Mouse (Mus musculus): ENCODE data around the gene Cdkn2aipnl.

Gene Cdkn2aipnl

DNA sequence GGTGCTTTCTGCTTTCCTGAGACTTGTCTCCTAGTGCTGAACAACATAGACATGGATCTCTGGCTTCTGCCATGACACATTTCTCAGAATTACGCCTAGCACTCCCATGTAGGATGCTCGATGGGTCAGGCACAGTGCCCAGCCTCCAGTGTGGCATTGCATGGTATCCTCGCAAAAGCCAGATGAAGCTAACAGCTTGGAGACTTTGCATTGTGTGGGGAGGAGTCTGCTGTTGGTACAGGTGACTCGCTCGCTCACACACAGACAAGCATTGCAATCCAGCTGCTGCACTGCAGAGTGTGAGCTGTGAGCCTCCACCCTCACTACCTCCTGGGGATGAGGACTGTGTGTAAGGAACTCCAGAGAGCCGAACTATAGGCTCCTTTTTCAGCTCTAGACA is 21.3 kb upstream of the Cdkn2aipnl start:
- in situ Hi-C loops (cut with MboI, MseI) = no loop called here

DNA sequence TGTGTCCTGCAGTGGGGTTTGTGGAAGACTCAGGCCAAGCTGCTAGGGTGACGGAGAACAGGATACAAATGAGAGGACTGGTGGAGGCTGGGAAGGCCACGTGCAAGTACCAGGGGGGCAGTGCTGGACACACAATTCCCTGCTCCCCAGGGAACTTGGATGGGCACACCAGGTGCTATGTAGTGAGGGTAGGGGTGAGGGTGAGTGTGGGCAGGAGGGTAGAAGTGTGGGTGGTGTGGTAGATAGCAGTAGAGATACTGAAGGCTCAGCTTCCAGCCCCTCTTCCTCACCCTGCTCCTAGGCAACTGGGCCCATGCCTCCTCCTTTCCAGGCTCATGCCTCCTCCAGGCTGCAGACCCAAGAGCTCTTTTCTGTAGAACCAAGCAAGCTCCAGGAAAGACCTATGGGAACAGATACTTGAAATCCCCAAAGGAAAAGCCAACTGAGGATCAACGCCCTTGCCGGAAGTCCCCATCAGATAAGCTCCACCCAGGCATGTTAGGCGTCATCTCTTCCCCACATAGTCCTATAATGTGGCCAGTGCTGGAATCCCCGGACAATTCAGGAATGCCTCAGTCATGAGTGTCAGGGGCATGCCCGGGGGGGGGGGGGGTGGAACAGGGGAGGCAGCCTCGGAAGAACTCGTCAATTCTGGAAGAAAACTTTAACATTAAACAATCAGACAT is 18.2 kb upstream of the Cdkn2aipnl start:
- in situ Hi-C loops (cut with MboI, MseI) = no loop called here

- in situ Hi-C loops (cut with MboI, MseI) = no loop called here
These were observed 17.5 kb upstream of the Cdkn2aipnl start for GRCm38 (mm10) chr11:51949919-51950318.

DNA sequence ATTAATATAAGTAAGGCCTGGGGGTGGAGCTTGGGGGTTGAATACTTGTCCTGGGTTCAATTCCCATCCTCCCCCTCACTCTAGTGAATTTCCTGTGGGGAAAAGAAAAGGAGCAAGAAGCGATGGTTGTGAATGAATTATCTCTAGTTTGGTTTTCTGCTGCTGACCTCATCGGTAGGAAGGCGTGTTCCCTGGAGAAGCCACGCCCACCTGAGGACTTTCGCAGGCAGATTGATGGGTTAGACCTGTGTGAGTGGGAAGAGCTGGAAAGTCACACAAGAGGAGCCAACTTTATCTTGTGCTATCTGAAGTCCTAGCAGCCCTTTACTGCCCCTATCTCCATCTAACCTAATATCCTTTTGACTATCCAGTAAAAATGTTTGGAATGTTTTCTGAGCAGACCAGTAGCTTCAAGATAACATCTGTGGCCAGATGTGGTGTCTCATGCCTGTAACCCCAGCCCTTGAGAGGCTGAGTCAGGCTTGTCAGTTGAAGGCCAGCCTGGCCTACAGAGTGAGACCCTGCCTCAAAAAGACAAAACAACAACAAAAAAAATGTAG is 15.5 kb upstream of the Cdkn2aipnl start:
- in situ Hi-C loops (cut with MboI, MseI) = no loop called here

GRCm38 (mm10) chr11:51956112-51956511 is 11.3 kb upstream of the Cdkn2aipnl start:
- in situ Hi-C loops (cut with MboI, MseI) = no loop called here

DNA sequence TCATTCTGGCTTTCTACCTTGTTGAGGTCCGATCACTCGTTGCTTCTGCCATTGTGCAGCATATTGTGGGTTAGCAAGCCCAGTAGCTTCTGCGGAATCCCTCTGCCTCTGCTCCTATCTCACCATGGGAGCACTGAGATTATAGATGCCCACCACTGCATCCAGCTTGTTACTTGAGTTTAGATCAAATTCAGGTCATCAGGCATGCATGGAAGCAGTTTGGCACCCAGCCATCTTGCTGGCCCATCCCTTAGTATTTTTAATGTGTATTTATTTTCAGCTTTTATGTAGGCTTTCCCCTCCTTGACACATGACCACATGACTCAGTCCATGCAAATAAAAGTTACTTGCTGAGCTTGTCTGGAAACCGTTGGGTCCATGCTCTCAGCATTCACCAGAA is 9.7 kb upstream of the Cdkn2aipnl start:
- in situ Hi-C loops (cut with MboI, MseI) = no loop called here

- in situ Hi-C loops (cut with MboI, MseI) = no loop called here
These were observed 8.0 kb upstream of the Cdkn2aipnl start for GRCm38 (mm10) chr11:51959511-51959910.

DNA sequence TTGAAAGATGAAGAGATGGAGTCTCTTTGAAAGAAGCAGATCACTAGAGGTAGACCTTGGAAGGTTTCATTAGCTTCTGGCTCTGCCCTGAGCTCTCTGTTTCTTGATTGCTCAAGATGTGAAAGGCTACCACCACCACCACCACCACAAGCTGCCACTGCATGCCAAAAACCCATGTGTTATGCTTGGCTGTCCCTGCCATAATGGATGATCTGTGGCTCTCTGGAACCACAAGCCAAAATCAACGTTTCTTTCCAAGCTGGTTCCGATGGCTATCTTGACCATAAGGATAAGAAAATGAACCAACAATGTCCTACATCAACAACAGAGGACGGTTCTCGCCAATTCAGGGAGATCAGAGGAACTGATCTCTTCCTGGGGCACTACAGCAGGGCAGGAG is 7.4 kb upstream of the Cdkn2aipnl start:
- in situ Hi-C loops (cut with MboI, MseI) = no loop called here

GRCm38 (mm10) chr11:51960967-51961471 is 6.4 kb upstream of the Cdkn2aipnl start:
- in situ Hi-C loops (cut with MboI, MseI) = no loop called here

- in situ Hi-C loops (cut with MboI, MseI) = no loop called here
These were observed 5.7 kb upstream of the Cdkn2aipnl start for GRCm38 (mm10) chr11:51961761-51962160.

GRCm38 (mm10) chr11:51962277-51962676 is 5.2 kb upstream of the Cdkn2aipnl start:
- in situ Hi-C loops (cut with MboI, MseI) = no loop called here

GRCm38 (mm10) chr11:51966651-51967050 is 810 bp upstream of the Cdkn2aipnl start:
- in situ Hi-C loops (cut with MboI, MseI) = loop anchor here (5.0 kb wide), 1 partner anchor 114 kb away; no protein-coding TSS in a partner anchor

GRCm38 (mm10) chr11:51968896-51969295 is 1.4 kb downstream of the Cdkn2aipnl start:
- in situ Hi-C loops (cut with MboI, MseI) = loop anchor here (5.0 kb wide), 1 partner anchor 117 kb away; no protein-coding TSS in a partner anchor

DNA sequence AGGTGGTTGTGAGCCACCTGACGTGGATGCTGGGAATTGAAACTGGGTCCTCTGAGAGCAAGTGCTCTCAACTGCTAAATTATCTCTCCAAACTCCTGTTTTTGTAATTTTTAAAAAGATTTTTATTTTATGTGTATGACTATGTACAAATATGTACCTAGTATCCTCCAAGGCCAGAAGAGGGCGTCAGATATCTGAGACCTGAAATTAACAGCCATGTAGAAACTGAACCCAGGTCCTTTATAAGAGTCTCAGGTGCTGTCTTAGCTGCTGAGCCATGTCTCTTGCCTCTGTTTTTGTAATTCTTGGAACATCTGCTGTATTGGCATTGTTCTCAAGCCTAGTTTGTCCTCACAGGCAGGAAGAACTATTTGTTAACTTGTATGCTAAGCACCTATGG is 2.0 kb downstream of the Cdkn2aipnl start:
- in situ Hi-C loops (cut with MboI, MseI) = loop anchor here (5.0 kb wide), 1 partner anchor 117 kb away; no protein-coding TSS in a partner anchor

GRCm38 (mm10) chr11:51971644-51972043 is 4.2 kb downstream of the Cdkn2aipnl start:
- in situ Hi-C loops (cut with MboI, MseI) = no loop called here

DNA sequence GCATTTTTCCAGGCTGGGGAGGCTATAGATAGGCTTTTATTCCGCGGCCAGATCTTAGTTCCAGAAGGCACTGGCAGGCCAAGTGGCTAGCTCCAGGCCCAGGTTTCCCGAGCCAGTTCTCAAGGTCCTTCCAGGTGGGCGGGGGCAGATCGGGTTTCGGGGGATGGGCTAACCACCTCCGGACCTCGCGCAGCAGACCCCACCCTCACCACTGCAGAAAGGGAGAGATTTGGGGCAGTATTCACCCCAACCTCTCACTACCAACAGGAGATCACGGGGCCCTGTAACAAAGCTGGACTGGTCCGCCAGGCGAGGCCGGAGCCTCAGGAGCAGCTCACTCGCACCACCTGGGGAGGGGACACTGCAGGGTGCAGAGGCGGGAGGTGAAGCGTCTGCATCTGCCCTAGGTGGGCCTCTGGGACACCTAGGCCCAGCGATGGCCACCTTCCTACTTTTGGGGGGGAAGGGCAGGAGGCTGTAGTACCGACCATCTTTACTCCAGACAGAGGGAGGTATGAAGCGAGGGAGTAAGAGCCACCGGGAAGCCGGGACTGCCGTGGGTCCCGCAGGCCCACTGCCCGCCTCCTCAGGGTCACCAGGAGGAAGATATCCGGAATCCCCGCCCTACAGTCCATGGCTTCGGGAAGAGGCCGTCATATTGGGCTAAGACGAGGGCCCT is 32.3 kb downstream of the Cdkn2aipnl start:
- in situ Hi-C loops (cut with MboI, MseI) = loop anchor here (25.0 kb wide), 1 partner anchor 187 kb away; no protein-coding TSS in a partner anchor

DNA sequence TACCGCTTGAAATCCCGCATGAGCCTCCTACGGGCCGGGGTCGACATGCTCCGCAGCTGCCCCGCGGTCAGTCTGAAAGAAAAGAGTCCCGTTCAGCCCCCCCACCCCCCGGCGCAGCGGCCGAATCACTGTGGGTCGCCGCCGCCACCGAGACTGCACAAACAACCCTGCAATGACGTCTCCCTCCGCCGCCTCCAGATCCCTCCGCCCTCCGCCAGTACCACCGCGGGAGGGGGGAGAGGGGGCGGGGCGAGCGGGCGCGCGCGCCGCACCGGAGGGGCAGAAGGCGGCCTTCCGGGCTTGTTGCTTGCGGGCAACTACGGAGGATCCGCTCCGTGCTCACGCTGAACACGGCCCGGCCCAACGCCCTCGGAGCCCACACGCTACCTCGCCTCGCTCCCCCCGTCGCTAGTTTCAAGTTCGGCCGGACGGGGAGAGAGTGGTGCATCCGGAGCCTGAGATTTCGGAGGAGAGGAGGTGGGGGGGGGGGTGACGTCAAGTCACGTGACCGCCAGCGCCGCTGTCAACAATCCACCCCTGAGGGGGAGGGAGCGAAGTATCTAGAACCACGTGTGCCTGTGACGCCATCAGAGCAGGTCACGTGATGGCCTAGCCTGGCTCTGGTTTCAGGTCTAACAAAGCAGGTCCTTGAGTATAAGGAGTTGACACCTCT is 33.0 kb downstream of the Cdkn2aipnl start, which contains the start of gene Ube2b:
TSS of gene Ube2b (minus strand) at position 473 of the 673 bp plus-strand sequence.
- in situ Hi-C loops (cut with MboI, MseI) = no loop called here

DNA sequence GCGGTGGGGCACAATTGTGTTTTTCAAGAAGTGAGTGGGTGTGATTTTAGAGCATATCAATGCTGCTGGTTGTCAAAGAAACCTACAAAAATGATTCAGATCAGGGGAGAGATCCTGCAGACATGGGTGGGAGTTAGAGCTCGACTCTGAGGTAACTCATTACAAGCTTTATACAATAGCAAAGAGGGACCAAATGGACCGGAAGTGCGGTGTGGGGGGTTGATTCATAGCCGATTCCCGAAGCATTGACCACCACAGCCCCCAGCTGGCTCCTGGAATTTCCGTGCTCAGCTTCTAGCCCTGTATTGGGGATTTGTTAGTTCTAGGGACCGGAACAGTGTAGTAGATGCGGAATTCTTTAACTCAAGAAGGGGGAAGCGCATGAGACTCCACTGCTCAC is 33.9 kb downstream of the Cdkn2aipnl start:
- in situ Hi-C loops (cut with MboI, MseI) = no loop called here

DNA sequence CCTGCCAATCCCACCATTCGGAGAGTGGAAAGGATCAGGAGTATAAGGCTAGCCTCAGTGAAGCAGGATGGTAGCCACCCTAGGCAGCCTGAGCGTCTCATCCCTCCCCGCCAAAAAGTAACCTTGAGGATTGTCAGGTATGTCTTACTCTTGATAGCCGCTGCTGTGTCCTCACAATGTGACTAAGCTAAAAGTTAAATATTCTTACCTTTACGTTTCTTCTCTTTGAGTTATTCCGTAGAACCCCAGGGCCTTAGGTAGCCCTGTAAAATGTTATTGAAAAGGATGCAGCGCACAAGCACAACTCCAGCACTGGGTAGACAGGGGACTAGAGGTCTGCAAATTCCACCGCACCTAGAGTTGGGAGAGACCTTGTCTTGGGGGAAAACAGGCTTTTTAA is 34.4 kb downstream of the Cdkn2aipnl start:
- in situ Hi-C loops (cut with MboI, MseI) = no loop called here

DNA sequence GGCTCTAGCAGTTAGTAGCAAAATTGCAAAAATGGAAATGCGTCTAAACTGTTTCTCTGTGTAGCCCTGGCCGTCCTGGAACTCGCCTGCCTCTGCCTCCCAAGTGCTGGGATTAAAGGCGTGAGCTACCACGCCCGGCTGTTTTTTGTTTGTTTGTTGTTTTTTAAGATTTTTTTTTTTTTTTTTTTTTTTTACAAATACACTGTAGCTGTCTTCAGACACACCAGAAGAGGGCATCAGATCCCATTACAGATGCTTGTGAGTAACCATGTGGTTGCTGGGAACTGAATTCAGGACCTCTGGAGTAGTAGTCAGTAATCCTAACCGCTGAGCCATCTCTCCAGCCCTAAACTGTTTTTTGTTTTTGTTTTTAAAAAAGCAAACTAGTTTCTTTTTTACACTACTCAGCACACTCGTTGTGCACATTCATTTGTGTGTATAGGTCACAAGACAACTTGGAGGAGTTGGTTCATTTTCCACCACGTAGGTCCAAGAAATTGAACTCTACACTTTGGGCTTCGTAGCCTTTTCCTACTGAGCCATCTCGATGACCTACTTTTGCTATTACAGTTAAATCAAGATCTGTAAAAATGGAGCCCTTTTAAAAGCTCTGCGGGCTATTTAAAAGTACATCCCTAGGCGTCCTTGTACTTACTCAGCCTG is 35.5 kb downstream of the Cdkn2aipnl start:
- in situ Hi-C loops (cut with MboI, MseI) = no loop called here

DNA sequence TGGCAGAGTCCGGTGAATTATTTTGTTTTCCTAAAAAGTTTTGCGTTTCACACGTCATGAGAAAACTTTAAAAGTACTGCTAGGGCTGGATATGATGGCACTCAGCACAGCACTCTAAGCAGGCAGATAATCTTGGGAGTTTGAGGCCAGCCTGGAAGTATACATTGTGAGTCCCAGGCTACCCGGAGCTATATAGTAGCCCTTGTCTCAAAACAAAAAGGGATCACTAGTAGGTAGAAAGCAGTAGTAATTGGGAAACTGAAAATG is 36.0 kb downstream of the Cdkn2aipnl start:
- in situ Hi-C loops (cut with MboI, MseI) = no loop called here

Measured in T-helper 2 cell (primary cell).